Mouse (Mus musculus): ENCODE results near the gene Pde7b.

- no peak for TF ChIP-seq POLR2A (IDR thresholded peaks at IDR 0.05; ENCODE audit: insufficient read depth, low read depth, low read length)
- TF ChIP-seq CTCF (IDR thresholded peaks at IDR 0.05): no peak
Observed at GRCm38 (mm10) chr10:20672591-20672990, 52.3 kb downstream of the Pde7b start.
